Mouse (Mus musculus) sigmoid colon, adult 10 weeks (tissue): ENCODE measurements around the gene Ubb. TPM values are rescaled to one million over a fixed set of nuclear protein-coding genes. Genes with fewer than 3 reads are reported as not detected.

Experiments
- polyA plus RNA-seq: library from polyadenylated mRNA; stranded (reverse); fragments of 350-450 nt; fragmentation: Illumina TruSeq; extraction: RNeasy Lipid Tissue Mini Kit (QIAGEN cat#74804); gene quantifications from one replicate; pipeline ENCODE4 v1.2.3, GENCODE M21; 2014; ENCODE audit warnings: low read depth, low replicate concordance

Gene Ubb
- polyA plus RNA-seq = 44.9 TPM

GRCm38 (mm10) chr11:62550727-62551225 lies at the start of gene Ubb:
Gene Ubb (plus strand): TSS chr11:62551171.

GRCm38 (mm10) chr11:62539089-62539890 lies 11.7 kb upstream of the Ubb start, which contains the start of gene Cenpv:
Gene Cenpv (minus strand): TSS chr11:62539261.

GRCm38 (mm10) chr11:62573959-62574702 lies 23.2 kb downstream of the Ubb start, which contains the start of gene Trpv2:
Gene Trpv2 (plus strand): TSS chr11:62574486.

Other genes with a start within 250 kb of the Ubb start
- gene Pigl, start 92.7 kb upstream of the Ubb start, polyA plus RNA-seq = 4.4 TPM
- gene Ncor1, start 92.6 kb upstream of the Ubb start, polyA plus RNA-seq = 255 TPM
- gene Cenpv, start 11.9 kb upstream of the Ubb start, polyA plus RNA-seq = 21.6 TPM
- 0.35 TPM for gene Trpv2, start 23.3 kb downstream of the Ubb start, polyA plus RNA-seq
- gene Lrrc75a, start 97.4 kb downstream of the Ubb start, polyA plus RNA-seq = 31.1 TPM
- 27.4 TPM for gene Mmgt2, start 97.5 kb downstream of the Ubb start, polyA plus RNA-seq
- 5.0 TPM for gene Zfp287, start 180.7 kb downstream of the Ubb start, polyA plus RNA-seq
- not detected for gene Gm10428, start 201.9 kb downstream of the Ubb start, polyA plus RNA-seq
- 2.6 TPM for gene Zfp286, start 238.3 kb downstream of the Ubb start, polyA plus RNA-seq